Mouse (Mus musculus): Measurements from ENCODE around the gene Ppp3ca.

DNA sequence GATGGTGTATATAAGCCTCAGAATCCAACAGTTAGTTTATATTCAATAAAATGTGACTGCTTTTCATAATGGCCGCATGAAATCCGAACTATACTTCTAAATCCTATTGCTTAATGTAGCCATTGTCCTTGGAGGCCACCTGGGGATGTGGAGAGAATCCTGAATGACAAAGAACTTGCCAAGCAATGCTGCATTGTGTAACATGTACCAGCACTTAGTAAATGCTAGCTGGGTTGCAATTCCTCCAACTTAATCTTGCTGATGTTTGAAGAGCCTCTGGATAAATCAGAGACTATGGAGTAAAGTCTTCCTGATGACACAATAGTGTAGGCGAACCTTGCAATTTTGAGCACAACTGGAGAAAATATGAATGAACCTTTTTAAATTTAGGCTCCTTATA lies 171.4 kb downstream of the Ppp3ca start:
- TF ChIP-seq CTCF (conservative IDR thresholded peaks at IDR 0.05 in 1 of 2, IDR thresholded peaks at IDR 0.05 in 1 of 2; ENCODE audit: low read depth in 2 of 2, low read length in 2 of 2) (no peak), POLR2A (IDR thresholded peaks at IDR 0.05; ENCODE audit: low read depth, low read length) (no peak), ELF1 (IDR thresholded peaks at IDR 0.05; ENCODE audit: low read depth, low read length) (no peak), SIN3A (IDR thresholded peaks at IDR 0.05; ENCODE audit: low read length) (no peak), NELFE (IDR thresholded peaks at IDR 0.05; ENCODE audit: low read depth, low read length) (no peak), PAX5 (IDR thresholded peaks at IDR 0.05; ENCODE audit: low read length) (no peak), ZNF384 (IDR thresholded peaks at IDR 0.05; ENCODE audit: low read depth, low read length) (no peak), CHD2 (IDR thresholded peaks at IDR 0.05; ENCODE audit: low read length) (no peak), ZMIZ1 (IDR thresholded peaks at IDR 0.05; ENCODE audit: low read depth, low read length) (no peak), RAD21 (IDR thresholded peaks at IDR 0.05; ENCODE audit: low read depth, low read length) (no peak), MXI1 (IDR thresholded peaks at IDR 0.05; ENCODE audit: low read depth, low read length) (no peak), IRF4 (IDR thresholded peaks at IDR 0.05; ENCODE audit: low read depth, low read length) (no peak)

Data from CH12.LX (cell line).